Mouse (Mus musculus) layer of hippocampus, adult 18-20 months (tissue): ENCODE results near the gene Trappc4. TPM values are rescaled to one million over a fixed set of nuclear protein-coding genes. Genes with fewer than 3 reads are reported as not detected.

ENCODE experiments used
- DNase-seq, 2 experiments: peaks; one replicate each; pipeline ENCODE4 v3.0.0; 2022; ENCODE audit warnings: low spot score in 2 of 2
- microRNA-seq, 2 experiments: library from miRNA; unstranded; fragments of <30 nt; microRNA quantifications; one replicate each; pipeline ENCODE4 v1.2.0; 2021
- total RNA-seq, 2 experiments: library from RNA; stranded (reverse); gene quantifications; 2 replicates each; pipeline ENCODE4 v1.2.3; 2021

Gene Trappc4
- total RNA-seq, 2 experiments from 2014 or later: 70.1 to 72.2 TPM

GRCm38 (mm10) chr9:44361190-44361917 is 46.0 kb downstream of the Trappc4 start, which contains the start of gene Vps11:
Gene Vps11 (minus strand): TSS chr9:44361670.
- peak; percentile 87 to 95 for DNase-seq

- no peak for DNase-seq
These were observed 50.2 kb downstream of the Trappc4 start for GRCm38 (mm10) chr9:44357207-44357606.

Small RNAs within 50 kb of the gene (microRNA-seq; reads per million reads assigned to microRNA genes)
- gene Mir7085: 0.25 to 0.78 reads per million in 2 experiments

Other genes with a start within 250 kb of the Trappc4 start
- 10 to 100 TPM; 59.8 to 66.3 TPM for gene Cbl, start 173.6 kb downstream of the Trappc4 start, total RNA-seq
- gene Ccdc153, start 166.9 kb downstream of the Trappc4 start, total RNA-seq: 1 to 10 TPM; 4.7 to 6.1 TPM
- 1 to 10 TPM in 1 of 2 experiments, under 1 TPM in 1; 0.86 to 1.5 TPM for gene Pdzd3, start 156.1 kb downstream of the Trappc4 start, total RNA-seq
- 10 to 100 TPM; 10.0 to 11.8 TPM for gene Nlrx1, start 139.0 kb downstream of the Trappc4 start, total RNA-seq
- gene Abcg4, start 119.0 kb downstream of the Trappc4 start, total RNA-seq: 10 to 100 TPM; 65.5 to 74.6 TPM
- gene Hinfp, start 101.9 kb downstream of the Trappc4 start, total RNA-seq: 10 to 100 TPM; 30.0 to 30.6 TPM
- 100 to 1,000 TPM; 197 to 228 TPM for gene C2cd2l, start 87.3 kb downstream of the Trappc4 start, total RNA-seq
- 10 to 100 TPM; 14.7 to 15.7 TPM for gene Dpagt1, start 81.6 kb downstream of the Trappc4 start, total RNA-seq
- 10 to 100 TPM; 46.1 to 47.7 TPM for gene H2afx, start 72.9 kb downstream of the Trappc4 start, total RNA-seq
- gene Hmbs, start 63.4 kb downstream of the Trappc4 start, total RNA-seq: 10 to 100 TPM; 18.9 to 21.2 TPM
- 10 to 100 TPM; 54.9 to 56.6 TPM for gene Vps11, start 45.9 kb downstream of the Trappc4 start, total RNA-seq
- 100 to 1,000 TPM; 130 to 141 TPM for gene Hyou1, start 28.1 kb downstream of the Trappc4 start, total RNA-seq
- 10 to 100 TPM; 27.4 to 28.9 TPM for gene Slc37a4, start 10.7 kb downstream of the Trappc4 start, total RNA-seq
- gene Rps25, start 461 bp downstream of the Trappc4 start, total RNA-seq: 100 to 1,000 TPM; 717 to 799 TPM
- gene Ccdc84, start 11.0 kb upstream of the Trappc4 start, total RNA-seq: 10 to 100 TPM; 19.0 to 21.1 TPM
- not detected for gene Foxr1, start 33.5 kb upstream of the Trappc4 start, total RNA-seq
- not detected for gene Upk2, start 47.4 kb upstream of the Trappc4 start, total RNA-seq
- 10 to 100 TPM; 64.0 to 72.3 TPM for gene Bcl9l, start 75.2 kb upstream of the Trappc4 start, total RNA-seq
- gene Cxcr5, start 154.3 kb upstream of the Trappc4 start, total RNA-seq: not detected
- 100 to 1,000 TPM; 145 to 146 TPM for gene Ddx6, start 197.3 kb upstream of the Trappc4 start, total RNA-seq